Mouse (Mus musculus) CH12.LX (cell line): ENCODE results near the gene Eya2. TPM values are rescaled to one million over a fixed set of nuclear protein-coding genes. Genes with fewer than 3 reads are reported as not detected.

ENCODE experiments used
- DNase-seq: peaks from one replicate; pipeline ENCODE4 v3.0.0-alpha.2; 2013; ENCODE audit errors: extremely low read depth
- H3K27ac ChIP-seq: 2 replicates; pipeline ENCODE4 v1.5.1; 2012; ENCODE audit warnings: low read depth, mild to moderate bottlenecking, control low read depth, moderate library complexity; ENCODE audit not compliant: insufficient read depth
- H3K27me3 ChIP-seq: replicated peaks from 2 replicates; pipeline ENCODE3; 2012; ENCODE audit warnings: inconsistent platforms
- H3K36me3 ChIP-seq, 2 experiments: replicated peaks in 1 of 2; 2 replicates each; pipeline versions ENCODE3 to v1.6.1; 2012; ENCODE audit warnings: inconsistent platforms in 1 of 2, low read length in 1 of 2, mild to moderate bottlenecking in 1 of 2, mixed read lengths in 1 of 2, moderate library complexity in 1 of 2; ENCODE audit not compliant: control insufficient read depth in 1 of 2, insufficient read depth in 1 of 2
- H3K4me1 ChIP-seq, 2 experiments: 2 replicates each; pipeline ENCODE4 v1.6.1; 2012; ENCODE audit warnings: inconsistent platforms in 1 of 2, moderate library complexity in 1 of 2; ENCODE audit not compliant: insufficient read depth in 2 of 2, control insufficient read depth in 1 of 2
- H3K4me2 ChIP-seq: 2 replicates; pipeline ENCODE4 v1.6.1; 2012; ENCODE audit warnings: low read depth, mild to moderate bottlenecking, control low read depth; ENCODE audit not compliant: poor library complexity, insufficient read depth, severe bottlenecking
- H3K4me3 ChIP-seq, 3 experiments: fragments of 150-350 bp in 1 of 3; sonication (generic) in 1 of 3; replicated peaks in 1 of 3; 2 replicates each; pipeline versions ENCODE3 to v1.5.1; 2011 to 2012; ENCODE audit warnings: low read depth in 2 of 3, low read length in 2 of 3, mild to moderate bottlenecking in 2 of 3, moderate library complexity in 2 of 3, control low read depth in 1 of 3, improper control_type of control experiment in 1 of 3, inconsistent platforms in 1 of 3, mixed read lengths in 1 of 3; ENCODE audit not compliant: poor library complexity in 1 of 3
- H3K79me2 ChIP-seq: replicated peaks from 2 replicates; pipeline ENCODE4 v1.6.1; 2012; ENCODE audit warnings: mild to moderate bottlenecking, moderate library complexity; ENCODE audit not compliant: control insufficient read depth, poor library complexity, insufficient read depth, severe bottlenecking; ENCODE audit errors: extremely low read depth
- H3K9ac ChIP-seq: 2 replicates; pipeline ENCODE4 v1.6.1; 2012; ENCODE audit warnings: low read depth, mild to moderate bottlenecking, control low read depth, moderate library complexity; ENCODE audit not compliant: insufficient read depth
- H3K9me3 ChIP-seq: replicated peaks from 2 replicates; pipeline ENCODE3; 2012; ENCODE audit warnings: low read length, inconsistent platforms, mixed read lengths
- CTCF ChIP-seq, 2 experiments: IDR thresholded peaks in 1 of 2; conservative IDR thresholded peaks in 1 of 2; 2 replicates each; pipeline ENCODE4 v1.5.1; 2011 to 2012; ENCODE audit warnings: low read depth in 2 of 2, low read length in 2 of 2, improper control_type of control experiment in 1 of 2, inconsistent platforms in 1 of 2, mild to moderate bottlenecking in 1 of 2, moderate library complexity in 1 of 2
- E2F4 ChIP-seq: IDR thresholded peaks from 2 replicates; pipeline ENCODE4 v1.6.1; 2011; ENCODE audit warnings: low read depth, low read length, improper control_type of control experiment; ENCODE audit not compliant: insufficient replicate concordance
- ETS1 ChIP-seq: conservative IDR thresholded peaks from 2 replicates; pipeline ENCODE4 v1.6.1; 2012; ENCODE audit warnings: low read depth, mild to moderate bottlenecking, inconsistent platforms, low read length, improper control_type of control experiment, moderate library complexity
- GABPA ChIP-seq: IDR thresholded peaks from 2 replicates; pipeline ENCODE4 v1.6.1; 2012; ENCODE audit warnings: low read depth, low read length, improper control_type of control experiment, inconsistent platforms; ENCODE audit not compliant: insufficient replicate concordance
- HCFC1 ChIP-seq: IDR thresholded peaks from 2 replicates; pipeline ENCODE4 v1.6.1; 2012; ENCODE audit warnings: low read depth, mild to moderate bottlenecking, inconsistent platforms, low read length, improper control_type of control experiment
- IRF4 ChIP-seq: IDR thresholded peaks from 2 replicates; pipeline ENCODE4 v1.6.1; 2014; ENCODE audit warnings: low read depth, mild to moderate bottlenecking, inconsistent platforms, low read length, improper control_type of control experiment
- KAT2A ChIP-seq: IDR thresholded peaks from 2 replicates; pipeline ENCODE4 v1.6.1; 2012; ENCODE audit warnings: low read length, improper control_type of control experiment, inconsistent platforms; ENCODE audit not compliant: insufficient replicate concordance
- MAX ChIP-seq: IDR thresholded peaks from 2 replicates; pipeline ENCODE4 v1.6.1; 2011; ENCODE audit warnings: low read length, improper control_type of control experiment
- MXI1 ChIP-seq: IDR thresholded peaks from 2 replicates; pipeline ENCODE4 v1.6.1; 2011; ENCODE audit warnings: mild to moderate bottlenecking, low read depth, low read length, improper control_type of control experiment
- POLR2A ChIP-seq: IDR thresholded peaks from 2 replicates; pipeline ENCODE4 v1.6.1; 2011; ENCODE audit warnings: low read depth, mild to moderate bottlenecking, improper control_type of control experiment, low read length
- RAD21 ChIP-seq: IDR thresholded peaks from 2 replicates; pipeline ENCODE4 v1.6.1; 2011; ENCODE audit warnings: low read depth, mild to moderate bottlenecking, low read length, improper control_type of control experiment, moderate library complexity
- SIN3A ChIP-seq: IDR thresholded peaks from 2 replicates; pipeline ENCODE4 v1.6.1; 2012; ENCODE audit warnings: low read length, improper control_type of control experiment, inconsistent platforms
- SMC3 ChIP-seq: IDR thresholded peaks from 2 replicates; pipeline ENCODE4 v1.6.1; 2011; ENCODE audit warnings: low read depth, low read length, improper control_type of control experiment
- TBP ChIP-seq: conservative IDR thresholded peaks from 2 replicates; pipeline ENCODE4 v1.6.1; 2011; ENCODE audit warnings: low read depth, low read length, improper control_type of control experiment
- ZMIZ1 ChIP-seq: IDR thresholded peaks from 2 replicates; pipeline ENCODE4 v1.6.1; 2012; ENCODE audit warnings: low read depth, mild to moderate bottlenecking, inconsistent platforms, low read length, improper control_type of control experiment
- ZNF384 ChIP-seq: IDR thresholded peaks from 2 replicates; pipeline ENCODE4 v1.6.1; 2012; ENCODE audit warnings: low read depth, low read length, improper control_type of control experiment, inconsistent platforms
- dilution Hi-C: fragments of 300-500 bp; cut with MboI; formaldehyde crosslinking; loops from 2 replicates; pipeline ENCODE4 v1.14.3; 2020; ENCODE audit warnings: low sequenced_read_pairs; ENCODE audit not compliant: extremely low pct_unique_long_range_greater_than_20kb, extremely low pct_ligation_motif_present
- in situ Hi-C: fragments of 300-500 bp; cut with MboI; formaldehyde crosslinking; loops from 3 replicates; pipeline ENCODE4 v1.14.3; 2019; ENCODE audit warnings: low sequenced_read_pairs, low pct_ligation_motif_present, low pct_unique_long_range_greater_than_20kb, mixed read lengths
- polyA plus RNA-seq: library from polyadenylated mRNA; unstranded; fragments of >175 nt; gene quantifications from 2 replicates; pipeline ENCODE4 v1.2.1, GENCODE M21; 2012; ENCODE audit warnings: low read depth; ENCODE audit not compliant: insufficient read length
- total RNA-seq, 2 experiments: library from RNA; depleted of rRNA; stranded (reverse); fragments of 300-350 nt in 1 of 2; fragments of >200 nt in 1 of 2; gene quantifications; 2 replicates each; pipeline ENCODE4 v1.2.3; 2012 to 2014

The Eya2 gene
- total and polyA plus RNA-seq, 3 experiments = not detected

DNA sequence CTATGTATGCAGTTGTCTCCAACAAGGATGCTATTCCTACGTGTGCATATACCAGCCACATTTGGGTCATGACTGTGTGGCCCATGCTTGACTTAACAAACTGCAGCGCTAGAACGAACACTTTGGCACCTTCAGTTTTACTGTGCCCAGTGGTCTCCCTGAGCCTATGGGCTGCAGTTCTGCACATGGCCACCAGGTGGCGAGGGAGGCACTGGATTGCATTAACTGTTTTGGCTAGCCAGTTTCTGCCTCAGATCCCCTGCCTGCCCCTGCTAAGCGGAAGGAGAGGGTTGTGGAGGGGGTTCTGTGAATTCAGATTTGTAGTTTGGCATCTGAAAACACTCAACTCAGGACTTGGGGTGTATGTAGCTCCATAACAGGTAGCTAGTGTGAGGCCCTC is 187.5 kb downstream of the Eya2 start:
- Histone ChIP-seq H3K79me2 (0 out of 2 replicates have a peak, but pooled peaks cover 3% of the 10 kb centered on the region), H3K4me1 (peaks cover 9 to 41% of the 10 kb centered on the region in 2 experiments), H3K4me2 (no peak overlapping the region), H3K9ac (no peak overlapping the region), H3K9me3 (peaks cover 5% of the 10 kb centered on the region), H3K27ac (no peak overlapping the region), H3K4me3 (no peak overlapping the region), H3K27me3 (no peaks in the 10 kb centered on the region), H3K36me3 (peaks cover 52 to 72% of the 10 kb centered on the region in 2 experiments)
- TF ChIP-seq ZMIZ1 (no peak), KAT2A (no peak), CTCF (conservative IDR thresholded peaks at IDR 0.05 in 1 of 2, IDR thresholded peaks at IDR 0.05 in 1 of 2; ENCODE audit: low read depth in 2 of 2, low read length in 2 of 2) (peak; percentile 89 to 99), E2F4 (no peak), MXI1 (no peak), SMC3 (peak; percentile 85), IRF4 (no peak), MAX (0 out of 2 replicates have a peak, but pooled peaks have one; percentile 16), RAD21 (peak; percentile 64), POLR2A (peak; percentile 17; the same call in 1 of the 2 replicates)
- dilution Hi-C loops (no loop called here), in situ Hi-C loops (loop anchor here (5.0 to 25.0 kb wide), 2 partner anchors 130 to 255 kb away; no protein-coding TSS in a partner anchor)
- DNase-seq = peak; percentile 79

- Histone ChIP-seq H3K27ac (peak overlapping the region; percentile 21; the same call in 1 of the 2 replicates), H3K4me1 (peaks cover 34 to 62% of the 10 kb centered on the region in 2 experiments), H3K9ac (no peak overlapping the region), H3K27me3 (no peaks in the 10 kb centered on the region), H3K36me3 (peaks cover 78 to 94% of the 10 kb centered on the region in 2 experiments), H3K79me2 (peaks cover 13% of the 10 kb centered on the region; the same call in 1 of the 2 replicates), H3K4me2 (no peak overlapping the region), H3K9me3 (peaks cover 5% of the 10 kb centered on the region), H3K4me3 (no peak overlapping the region)
- in situ Hi-C loops = loop anchor here (25.0 kb wide), 1 partner anchor 252 kb away; no protein-coding TSS in a partner anchor
- TF ChIP-seq ETS1 (no peak), ZMIZ1 (no peak), ZNF384 (no peak), GABPA (no peak), TBP (no peak), MAX (no peak), HCFC1 (no peak), SMC3 (no peak), SIN3A (no peak)
- DNase-seq = no peak
- dilution Hi-C loops = no loop called here
Measured at GRCm38 (mm10) chr2:165785312-165786036, 190.6 kb downstream of the Eya2 start.
